In the genomic region with DNA sequence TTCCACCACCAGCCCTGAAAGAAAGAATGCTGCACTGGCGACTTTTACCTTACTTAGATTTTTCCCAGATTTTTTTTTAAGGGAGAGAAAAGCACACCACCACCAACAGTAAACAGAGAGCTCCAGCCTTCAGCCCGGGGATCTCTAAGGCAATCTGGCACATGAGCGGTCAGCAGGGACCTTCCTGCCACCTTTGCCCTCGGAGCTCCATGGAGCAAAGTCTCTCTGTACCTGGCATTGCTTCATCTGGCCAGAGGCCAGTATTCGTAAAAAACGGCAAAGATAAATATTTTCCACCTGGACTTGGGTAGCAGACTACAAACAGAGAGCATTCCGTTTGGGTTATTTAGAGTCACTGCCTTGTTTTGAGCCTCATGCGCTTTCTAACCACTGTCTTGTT, we compare ENCODE assay signal across 15 mouse cellular contexts. TPM values are rescaled to one million over a fixed set of nuclear protein-coding genes. Genes with fewer than 3 reads are reported as not detected.
A peak's percentile ranks its signal among the peaks of the same experiment; 100 is the strongest.
DNase-seq lines count a peak whose midpoint lies in the region; TF ChIP-seq lines count a peak whose summit lies in the region.
"Had no signal": no experiment of that assay in that cellular context is flagged by ENCODE, and none has a peak within 500 bp of the region (broad histone marks: within the 10 kb centered on the region; RNA-seq: fewer than 3 reads in every experiment).

No protein-coding gene starts in this region.

- peak overlapping the region; percentile 10; the same call in 1 of the 2 replicates for H3K4me3 ChIP-seq in liver, adult 2 months (ENCODE audit: insufficient read depth, low read depth, low read length)
- H3K4me3 ChIP-seq: hindbrain, embryonic 13.5 days; midbrain, embryonic 15.5 days had no signal

- H3K79me2 ChIP-seq in liver, adult 2 months (ENCODE audit: control insufficient read depth, insufficient read depth, low read length) = no peaks in the 10 kb centered on the region

- peak overlapping the region; percentile 31 for H3K9ac ChIP-seq in liver, adult 2 months (ENCODE audit: low read depth, low read length)
- H3K9ac ChIP-seq: hindbrain, embryonic 13.5 days; midbrain, embryonic 15.5 days had no signal

- no peak for TF ChIP-seq POLR2A in liver, adult 2 months (IDR thresholded peaks at IDR 0.05; ENCODE audit: extremely low read depth, insufficient read depth, low read length)

- 17% methylated on average over 8 of the region's 8 CpGs for WGBS in liver, adult 2 months

- H3K27ac ChIP-seq in liver, adult 2 months (replicated peaks; ENCODE audit: insufficient read depth, low read depth, low read length) = peak overlapping the region; percentile 80
- H3K27ac ChIP-seq: hindbrain, embryonic 13.5 days; macrophage; midbrain, embryonic 15.5 days had no signal

- DNase-seq in lung, postnatal 36 days = peak; percentile 15
- DNase-seq in lung, postnatal 14 days = no peak
- peak; percentile 96 for DNase-seq in kidney, adult 9 months
- peak; percentile 94 for DNase-seq in liver, adult 2 months (ENCODE audit: extremely low read depth, low read depth, low spot score)
- peak; percentile 59 for DNase-seq in testis, postnatal 10 days (ENCODE audit: low spot score)
- DNase-seq in left cerebral cortex, adult 18-20 months (ENCODE audit: low spot score in 2 of 2) = no peak
- no peak for DNase-seq in spleen, adult 12 weeks (ENCODE audit: low spot score)
- DNase-seq: cerebellum, postnatal 14 days; gastrocnemius, postnatal 25 days; heart, postnatal 10 days; thymus, adult 2 months had no signal

- no peak for TF ChIP-seq CTCF in liver, adult 2 months (IDR thresholded peaks at IDR 0.05; ENCODE audit: low read depth, low read length)

- H3K27me3 ChIP-seq in liver, adult 2 months (ENCODE audit: control insufficient read depth, insufficient read depth, low read length) = no peaks in the 10 kb centered on the region
- H3K27me3 ChIP-seq: hindbrain, embryonic 13.5 days; midbrain, embryonic 15.5 days had no signal

- H3K36me3 ChIP-seq in liver, adult 2 months (ENCODE audit: control insufficient read depth, insufficient read depth, low read length) = no peaks in the 10 kb centered on the region
- H3K36me3 ChIP-seq: G1E; hindbrain, embryonic 13.5 days; midbrain, embryonic 15.5 days had no signal

- peaks cover 29% of the 10 kb centered on the region for H3K4me1 ChIP-seq in liver, adult 2 months (ENCODE audit: control insufficient read depth, insufficient read depth, low read length)
- H3K4me1 ChIP-seq: hindbrain, embryonic 13.5 days; midbrain, embryonic 15.5 days had no signal

RNA-seq across cellular contexts. Expression of gene Dio3, which starts 58.4 kb away (rescaled TPM):
- total RNA-seq in liver, adult 2 months (2014; rRNA removed) = 0.09 and 0.40 TPM in 2 replicates
- polyA plus RNA-seq in liver, adult 2 months (2012; rRNA removed) = 0.13 and 0.22 TPM in 2 replicates
- 1 to 10 TPM; 1.7 to 4.0 TPM for total RNA-seq in left cerebral cortex, adult 18-20 months (2021)
- total RNA-seq: heart, postnatal 10 days had no signal
- polyA plus RNA-seq: G1E, macrophage had no signal

Comparison
In these comparisons a context has a peak if more than half of its experiments do, and no peak if none do; other contexts are left out.
1. DNase-seq: peak in lung, postnatal 36 days (single experiment), kidney, adult 9 months (single experiment), liver, adult 2 months (single experiment) and testis, postnatal 10 days (single experiment); none in lung, postnatal 14 days (single experiment), left cerebral cortex, adult 18-20 months (0 of 2) and spleen, adult 12 weeks (single experiment).